Mouse (Mus musculus) megakaryocyte, embryonic 14.5 days (primary cell): ENCODE results near the gene Theg.

Experiments used
- FLI1 ChIP-seq: IDR thresholded peaks from 2 replicates; pipeline ENCODE4 v1.6.1; 2012; ENCODE audit warnings: low read length, inconsistent platforms, mixed read lengths
- GATA1 ChIP-seq: IDR thresholded peaks from 3 replicates; pipeline ENCODE4 v1.6.1; 2012; ENCODE audit warnings: mixed read lengths, low read length, inconsistent platforms, borderline replicate concordance

DNA sequence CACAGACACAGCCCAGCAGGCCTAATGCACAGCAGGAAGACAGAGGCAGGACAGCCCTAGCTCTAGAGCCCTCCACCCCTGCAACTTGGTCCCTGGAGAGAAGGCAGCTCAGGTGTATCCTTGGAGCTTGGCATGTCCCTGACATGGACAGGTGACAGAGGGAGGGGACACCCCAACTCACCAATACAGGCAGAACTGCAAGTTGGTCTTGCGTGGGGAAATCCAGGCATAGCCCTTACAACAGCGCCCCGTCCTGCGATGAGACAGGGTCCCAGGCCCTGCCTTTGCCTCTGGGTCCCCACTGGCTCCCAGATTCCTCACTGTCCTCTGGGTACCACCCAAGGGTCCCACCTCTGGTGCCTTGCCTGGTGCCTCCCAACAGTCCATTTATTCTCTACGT lies 1.4 kb downstream of the Theg start:
- TF ChIP-seq GATA1 = no peak
- no peak for TF ChIP-seq FLI1
